Mouse (Mus musculus) frontal cortex, postnatal 36 days (tissue): ENCODE results near the gene Tubb5.

Experiments used
- DNase-seq, 2 experiments: peaks; one replicate each; pipeline ENCODE4 v3.0.0; 2022; ENCODE audit warnings: low spot score in 2 of 2

Gene Tubb5

DNA sequence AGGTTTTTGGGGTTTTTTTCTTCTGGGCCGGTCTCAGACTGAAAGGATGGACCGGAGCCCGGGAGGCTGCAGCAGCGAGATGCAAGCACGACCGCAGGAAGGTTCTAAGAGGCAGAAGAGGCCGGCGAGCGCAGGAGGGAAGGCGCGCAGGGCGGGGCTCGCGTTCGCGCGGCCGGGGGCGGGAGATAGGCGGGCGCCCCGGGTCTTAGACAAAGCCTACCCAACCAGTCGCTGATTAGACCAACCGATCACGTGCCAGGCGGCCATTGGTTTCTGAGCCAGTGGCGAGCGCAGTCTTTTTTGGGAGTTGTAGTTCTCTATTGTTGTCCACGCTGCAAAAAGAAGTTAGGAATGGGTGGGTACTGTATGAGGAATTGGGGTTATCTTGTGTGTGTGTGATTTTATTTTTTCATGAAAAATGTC is at the start of gene Tubb5:
Tubb5 (minus strand) TSS at position 185 of the 423 bp plus-strand sequence.
- DNase-seq: peak; percentile 96 to 98

DNA sequence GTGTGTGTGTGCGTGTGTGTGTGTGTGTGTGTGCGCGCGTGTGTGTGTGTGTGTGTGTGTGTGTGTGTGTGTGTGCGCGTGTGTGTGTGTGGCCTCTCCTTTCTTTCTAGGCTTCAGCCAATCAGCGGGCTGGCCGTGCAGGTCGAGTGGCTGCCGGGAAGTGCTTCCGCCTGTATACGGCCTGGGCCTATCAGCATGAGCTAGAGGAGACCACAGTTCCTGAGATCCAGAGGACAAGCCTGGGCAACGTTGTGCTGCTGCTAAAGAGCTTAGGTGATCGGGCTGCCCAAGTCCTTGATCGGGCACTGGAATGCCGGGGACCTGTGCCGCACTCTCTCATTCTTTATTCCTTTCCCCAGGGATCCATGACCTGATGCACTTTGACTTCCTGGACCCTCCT is 49.6 kb upstream of the Tubb5 start:
- no peak for DNase-seq

DNA sequence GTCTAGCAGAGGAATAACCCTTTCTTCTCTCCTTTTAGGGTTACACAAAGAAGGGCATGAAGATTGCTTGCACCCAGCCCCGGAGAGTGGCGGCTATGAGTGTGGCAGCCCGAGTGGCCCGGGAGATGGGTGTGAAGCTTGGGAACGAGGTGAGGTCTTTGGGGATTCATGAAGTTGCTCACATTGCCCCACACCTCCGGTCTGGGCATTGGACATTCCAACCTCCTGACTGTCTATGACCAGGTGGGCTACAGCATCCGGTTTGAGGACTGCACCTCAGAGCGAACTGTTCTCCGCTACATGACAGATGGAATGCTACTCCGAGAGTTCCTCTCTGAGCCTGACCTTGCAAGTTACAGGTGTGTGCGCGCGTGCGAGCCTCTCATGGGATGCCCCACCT is 45.7 kb upstream of the Tubb5 start:
- no peak for DNase-seq

DNA sequence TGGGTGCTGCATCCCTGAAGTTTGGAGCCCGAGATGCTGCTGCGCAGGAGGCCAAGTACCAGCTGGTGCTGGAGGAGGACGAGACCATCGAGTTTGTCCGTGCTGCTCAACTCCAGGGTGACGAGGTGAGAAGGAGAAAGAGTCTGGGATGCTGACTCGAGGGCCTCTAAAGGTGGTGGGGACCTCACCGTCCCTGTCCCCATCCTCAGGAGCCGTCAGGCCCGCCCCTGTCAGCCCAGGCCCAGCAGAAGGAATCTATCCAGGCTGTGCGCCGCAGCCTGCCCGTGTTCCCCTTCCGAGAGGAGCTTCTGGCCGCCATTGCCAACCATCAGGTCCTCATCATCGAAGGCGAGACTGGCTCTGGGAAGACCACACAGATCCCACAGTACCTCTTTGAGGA is 44.8 kb upstream of the Tubb5 start:
- DNase-seq: no peak

DNA sequence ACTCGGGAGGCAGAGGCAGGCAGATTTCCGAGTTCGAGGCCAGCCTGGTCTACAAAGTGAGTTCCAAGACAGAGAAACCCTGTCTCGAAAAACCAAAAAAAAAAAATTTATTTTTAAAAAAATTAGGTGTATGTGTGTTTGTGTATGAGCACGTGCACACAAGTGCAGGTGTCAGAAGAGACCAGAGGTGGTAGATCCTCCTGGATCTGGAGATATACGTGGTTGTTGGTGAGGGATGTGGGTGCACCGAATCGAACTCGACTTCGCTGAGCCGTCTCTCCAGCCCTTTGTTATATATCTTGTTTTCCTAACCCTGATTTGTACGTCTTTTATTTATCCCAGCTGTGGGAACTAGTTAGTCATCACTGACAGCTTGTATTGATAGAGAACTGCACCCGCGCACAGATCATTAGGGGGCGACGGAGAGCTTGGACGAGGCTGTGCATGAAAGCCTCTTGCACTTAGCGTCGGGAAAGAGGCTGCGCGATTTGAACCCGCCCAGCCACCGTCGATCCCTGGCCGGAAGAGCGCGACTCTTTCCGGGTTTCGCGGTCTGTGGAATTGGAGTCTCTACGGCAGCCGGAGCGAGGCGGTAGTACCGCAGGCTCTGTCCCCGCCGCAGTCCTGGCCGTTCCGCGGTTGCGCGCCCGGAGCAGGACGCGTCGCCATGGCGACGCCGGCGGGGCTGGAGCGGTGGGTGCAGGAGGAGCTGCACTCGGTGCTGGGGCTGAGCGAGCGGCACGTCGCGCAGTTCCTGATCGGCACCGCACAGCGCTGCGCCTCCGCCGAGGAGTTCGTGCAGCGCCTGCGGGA is 41.3 kb upstream of the Tubb5 start, which contains the start of gene Dhx16:
Dhx16 (plus strand) TSS at position 575 of the 813 bp plus-strand sequence.
- DNase-seq: peak; percentile 93 to 97

DNA sequence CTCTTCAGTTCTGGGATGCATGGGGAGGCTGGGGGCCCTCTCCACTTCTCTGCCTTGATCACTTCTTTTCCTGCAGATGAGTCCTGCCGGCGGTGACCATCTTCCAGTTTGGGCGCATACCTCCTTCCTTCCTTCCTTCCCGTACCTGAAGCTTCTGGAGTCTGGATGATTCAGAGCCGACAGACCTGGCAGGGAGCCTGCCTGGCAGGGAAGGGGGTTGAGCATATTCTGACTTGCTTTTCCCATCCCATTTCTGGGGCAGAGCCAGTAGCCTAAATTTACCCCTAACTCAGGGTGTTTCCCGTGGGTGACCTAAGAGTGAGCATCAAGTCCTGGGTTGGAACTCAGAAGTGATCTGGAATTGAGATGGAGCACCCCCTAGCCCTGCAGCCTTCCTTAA is 36.6 kb upstream of the Tubb5 start:
- peak; percentile 68 to 76 for DNase-seq

DNA sequence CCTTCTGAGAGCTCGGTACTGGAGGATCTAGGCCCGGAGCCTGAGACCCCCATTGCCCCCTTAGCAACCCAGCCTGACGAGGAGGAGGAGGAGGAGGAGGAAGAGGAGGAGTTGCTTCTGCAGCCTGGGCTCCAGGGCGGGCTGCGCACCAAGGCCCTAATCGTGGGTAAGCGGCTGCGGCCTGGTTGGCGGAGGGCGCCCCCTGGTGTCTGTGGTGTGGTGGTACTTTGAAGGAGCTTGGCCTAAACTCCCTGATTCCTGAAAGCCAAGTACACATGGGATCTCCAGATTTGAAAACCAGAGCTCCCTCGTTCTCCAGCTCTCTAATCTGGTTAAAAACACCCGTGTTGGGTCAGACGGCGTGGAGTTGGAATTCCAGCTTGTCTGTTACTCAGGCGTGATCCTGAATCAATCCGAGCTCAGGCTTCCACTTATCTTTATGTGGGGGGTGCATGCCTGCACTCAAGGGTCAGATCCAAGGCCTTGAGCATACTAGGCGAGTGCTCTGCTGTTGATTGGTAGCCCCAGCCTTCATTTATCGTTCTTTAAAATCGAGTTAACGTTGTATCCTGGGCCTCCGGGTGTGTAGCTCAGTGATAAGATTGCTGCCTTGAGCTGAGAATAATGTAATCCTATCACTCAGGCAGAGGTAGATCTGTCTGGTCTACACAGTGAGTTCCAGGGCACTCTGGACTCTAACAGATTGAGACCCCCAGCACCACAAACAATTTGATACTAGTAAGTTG is 35.8 kb upstream of the Tubb5 start:
- DNase-seq: peak; percentile 82 to 89

DNA sequence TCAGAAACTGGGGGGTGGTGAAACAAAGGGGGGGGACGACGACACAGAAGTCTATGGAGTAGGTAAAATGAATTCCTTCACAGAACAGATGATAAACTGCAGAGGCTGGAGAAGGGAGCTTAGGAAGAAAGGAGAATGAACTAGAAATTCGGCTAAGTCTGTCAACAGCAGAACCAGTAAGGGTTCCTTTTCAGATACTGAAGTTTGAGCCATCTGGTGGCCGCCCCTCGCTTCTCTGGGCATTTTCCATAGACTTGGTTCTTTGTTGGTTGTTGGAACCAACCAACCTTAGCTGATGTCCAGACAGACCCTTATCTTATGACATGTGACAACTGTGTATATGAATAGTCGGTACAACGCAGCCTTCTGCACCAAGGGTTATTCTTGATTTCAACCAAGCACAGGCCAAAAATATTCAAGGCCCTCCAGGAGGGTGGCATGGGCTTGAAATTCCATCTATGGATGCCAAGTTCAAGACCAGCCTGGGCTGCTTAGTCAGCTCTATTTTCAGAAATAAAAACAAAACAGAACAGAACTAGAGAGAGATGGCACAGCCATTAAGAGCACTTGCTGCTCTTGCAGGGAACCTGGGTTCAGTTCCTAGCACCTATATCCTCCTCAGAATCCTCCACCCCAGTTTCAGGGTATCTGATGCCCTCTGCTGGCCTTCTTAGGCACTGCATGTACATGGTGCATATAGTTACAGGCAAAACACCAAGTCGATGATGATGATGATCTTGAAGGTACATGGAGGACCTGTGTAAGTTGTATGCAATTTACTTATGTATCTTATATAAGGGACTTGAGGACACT is 33.0 kb upstream of the Tubb5 start:
- DNase-seq: no peak

DNA sequence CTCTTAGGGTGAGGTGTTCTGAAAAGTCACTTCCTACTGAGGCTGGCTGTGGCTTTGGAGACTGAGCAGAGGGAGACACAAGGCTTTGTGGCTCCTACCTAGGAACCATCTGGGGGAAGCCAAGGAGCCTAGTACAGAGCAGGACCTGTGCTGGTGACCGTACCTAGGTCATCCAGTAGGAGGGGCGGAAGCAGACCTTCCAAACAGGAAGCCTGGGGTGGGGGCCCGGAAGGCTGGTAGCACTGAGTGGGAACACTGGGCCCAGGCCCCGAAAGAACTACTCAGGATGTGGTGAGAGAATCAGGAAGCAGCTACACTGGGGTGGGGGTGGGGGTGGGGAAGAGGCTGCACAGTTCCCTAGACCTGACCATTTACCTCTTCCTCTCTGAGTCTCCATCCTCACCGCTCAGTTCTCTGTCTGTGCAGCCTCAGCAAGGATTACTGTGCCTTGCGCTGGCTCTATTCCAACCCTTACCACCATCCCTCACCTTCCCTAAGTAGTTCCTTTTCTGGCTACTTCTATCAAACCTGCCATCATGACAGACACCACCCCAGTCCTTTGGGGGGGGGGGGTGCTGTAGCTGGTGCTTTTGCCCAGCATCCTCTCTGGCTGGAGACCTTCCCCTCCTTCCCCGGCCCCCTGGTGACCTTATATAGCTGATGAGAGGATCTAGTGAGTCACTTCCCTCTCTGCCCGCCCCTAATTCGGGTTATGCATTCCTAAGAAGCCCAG is 32.2 kb upstream of the Tubb5 start:
- no peak for DNase-seq

DNA sequence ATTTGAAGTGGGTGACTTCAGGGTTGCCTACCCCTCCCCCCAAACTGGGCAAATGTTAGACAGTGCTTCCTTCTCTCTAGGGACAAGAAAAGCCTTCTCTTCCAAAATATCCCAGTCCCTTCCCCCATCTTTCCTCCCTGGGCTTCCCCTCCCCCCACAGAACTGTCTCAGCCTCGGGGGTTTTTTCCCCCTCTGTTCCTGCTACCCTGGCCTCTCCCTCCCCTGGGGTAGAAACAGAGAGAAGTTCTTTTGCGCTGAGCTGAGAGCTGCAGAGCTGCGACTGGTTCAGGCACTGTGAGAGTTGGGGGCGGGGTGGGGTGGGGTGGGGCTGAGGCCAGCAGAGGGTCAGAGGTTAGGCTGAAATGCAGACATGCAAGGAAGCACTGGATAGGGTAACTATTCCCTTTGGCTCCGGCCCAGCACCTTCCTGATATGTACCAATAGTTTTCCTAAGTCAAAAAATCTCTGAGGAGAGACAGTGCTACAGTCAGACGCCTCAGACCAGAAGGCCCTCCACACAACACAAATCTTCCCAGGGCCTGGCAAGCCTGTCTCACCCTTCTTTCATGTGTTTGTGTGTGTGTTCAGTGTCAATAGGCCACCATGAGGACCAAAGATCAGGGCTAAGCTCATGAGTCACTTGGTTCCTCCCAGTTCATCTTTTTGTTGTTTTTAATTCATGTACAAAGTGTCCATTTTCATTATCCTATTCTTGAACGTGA is 31.4 kb upstream of the Tubb5 start:
- no peak for DNase-seq

DNA sequence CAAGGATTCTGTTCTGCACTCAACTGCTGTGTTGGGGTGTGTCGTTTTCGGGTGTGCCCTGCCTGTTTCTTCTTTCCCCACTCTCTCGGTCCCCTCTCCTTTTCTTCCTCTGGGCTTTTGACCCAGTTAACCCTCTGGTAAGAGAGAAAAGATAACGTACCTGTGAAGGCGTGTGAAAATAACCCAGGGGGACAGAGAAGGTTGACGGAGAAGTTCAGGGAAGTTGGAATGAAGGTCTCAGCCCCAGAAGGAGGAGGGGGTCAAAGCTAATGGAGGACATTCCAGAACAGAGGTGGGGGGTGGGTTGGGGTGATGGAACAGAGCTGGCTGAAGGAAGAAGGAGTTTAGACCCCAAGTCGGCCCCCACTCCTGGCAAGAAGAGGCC is 30.8 kb upstream of the Tubb5 start:
- no peak for DNase-seq

DNA sequence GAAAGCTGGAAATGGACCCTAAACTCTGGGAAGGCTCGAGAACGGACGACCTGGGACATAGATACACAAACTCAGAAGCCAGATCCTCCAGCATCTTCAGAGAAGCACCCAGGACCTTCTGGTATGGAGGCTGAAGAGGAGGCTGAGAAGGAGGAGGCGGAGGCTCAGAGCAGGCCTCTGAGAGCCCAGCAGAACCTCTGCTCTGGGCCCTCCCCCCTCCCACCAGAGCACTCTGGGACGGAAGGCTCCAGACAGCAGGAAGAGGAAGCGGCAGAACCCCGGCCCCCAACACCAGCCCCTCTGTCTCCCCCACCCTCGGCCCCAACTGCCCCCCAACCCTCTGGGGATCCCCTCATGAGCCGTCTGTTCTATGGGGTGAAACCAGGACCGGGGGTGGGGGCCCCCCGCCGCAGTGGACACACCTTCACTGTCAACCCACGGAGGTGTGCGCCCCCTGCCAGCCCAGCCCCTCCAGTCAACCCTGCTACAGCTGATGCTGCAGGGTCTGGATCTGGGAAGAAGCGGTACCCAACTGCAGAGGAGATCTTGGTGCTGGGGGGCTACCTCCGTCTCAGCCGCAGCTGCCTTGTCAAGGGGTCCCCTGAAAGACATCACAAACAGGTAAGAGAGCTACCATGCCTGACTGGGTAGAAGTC is 30.2 kb upstream of the Tubb5 start:
- no peak for DNase-seq

DNA sequence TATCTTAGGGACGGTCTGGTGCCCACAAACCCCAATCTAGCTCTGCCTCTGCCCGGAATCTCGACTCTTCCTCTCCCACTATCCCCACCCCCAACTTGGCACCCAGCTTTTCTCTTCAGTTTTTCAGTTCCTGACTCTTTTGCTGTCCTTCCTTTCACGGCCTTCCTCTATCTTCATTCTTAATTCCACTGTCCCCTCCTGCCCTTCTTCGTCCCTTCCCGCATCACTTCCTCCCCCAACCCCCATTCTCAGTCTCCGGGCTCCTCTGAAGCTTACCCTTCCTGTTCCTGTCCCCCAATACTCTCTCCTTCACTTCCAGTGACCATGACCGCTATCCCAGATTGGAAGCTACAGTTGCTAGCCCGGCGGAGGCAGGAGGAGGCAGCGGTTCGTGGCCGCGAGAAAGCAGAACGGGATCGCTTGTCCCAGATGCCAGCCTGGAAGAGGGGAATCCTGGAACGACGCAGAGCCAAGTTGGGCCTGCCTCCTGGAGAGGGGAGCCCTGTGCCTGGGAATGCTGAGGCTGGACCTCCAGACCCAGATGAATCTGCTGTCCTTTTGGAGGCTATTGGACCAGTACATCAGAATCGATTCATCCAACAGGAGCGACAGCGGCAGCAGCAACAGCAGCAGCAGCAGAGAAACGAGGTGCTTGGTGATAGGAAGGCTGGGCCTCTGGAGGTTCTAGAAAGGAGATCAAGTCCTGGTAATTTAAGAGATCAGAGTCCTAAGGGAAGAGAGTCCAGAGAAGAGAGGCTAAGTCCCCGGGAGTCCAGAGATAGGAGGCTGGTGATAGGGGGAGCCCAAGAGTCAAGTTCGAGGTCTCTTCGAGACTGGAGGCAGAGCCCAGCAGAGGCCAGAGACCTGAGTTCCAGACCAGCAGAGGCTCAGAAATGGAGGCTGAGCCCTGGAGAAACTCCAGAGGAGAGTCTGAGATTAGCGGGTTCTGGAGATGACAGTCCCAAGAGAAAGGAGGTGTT is 29.1 kb upstream of the Tubb5 start:
- DNase-seq: no peak

DNA sequence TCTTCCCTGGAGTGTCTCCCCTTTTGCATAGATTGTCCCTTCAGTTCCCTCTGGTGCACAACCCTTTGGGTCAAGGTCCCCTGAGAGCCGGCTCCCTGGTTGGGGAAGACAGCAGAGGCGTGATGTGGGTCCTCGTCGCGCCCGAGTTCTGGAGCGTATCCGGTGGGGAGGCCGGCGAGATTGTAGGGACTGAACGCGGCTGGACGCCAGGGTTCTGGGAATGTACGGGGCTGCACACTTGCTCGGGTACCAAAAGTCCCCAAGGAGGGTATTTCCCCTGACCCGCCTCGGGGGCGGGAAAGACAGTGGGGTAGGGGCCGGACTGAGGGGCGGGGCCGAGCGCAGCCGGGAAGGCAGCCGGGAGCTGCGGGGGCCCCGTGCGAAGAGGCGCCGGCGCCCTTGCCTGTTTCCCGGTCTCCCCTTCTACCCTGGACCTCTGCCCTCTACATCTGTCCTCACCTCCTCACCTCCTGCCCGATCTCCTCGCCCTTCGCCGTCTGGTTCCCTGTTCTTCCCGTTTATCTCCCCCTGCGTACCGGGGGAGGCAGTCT is 28.2 kb upstream of the Tubb5 start:
- peak in 1 of 2 experiments; percentile 39 for DNase-seq

DNA sequence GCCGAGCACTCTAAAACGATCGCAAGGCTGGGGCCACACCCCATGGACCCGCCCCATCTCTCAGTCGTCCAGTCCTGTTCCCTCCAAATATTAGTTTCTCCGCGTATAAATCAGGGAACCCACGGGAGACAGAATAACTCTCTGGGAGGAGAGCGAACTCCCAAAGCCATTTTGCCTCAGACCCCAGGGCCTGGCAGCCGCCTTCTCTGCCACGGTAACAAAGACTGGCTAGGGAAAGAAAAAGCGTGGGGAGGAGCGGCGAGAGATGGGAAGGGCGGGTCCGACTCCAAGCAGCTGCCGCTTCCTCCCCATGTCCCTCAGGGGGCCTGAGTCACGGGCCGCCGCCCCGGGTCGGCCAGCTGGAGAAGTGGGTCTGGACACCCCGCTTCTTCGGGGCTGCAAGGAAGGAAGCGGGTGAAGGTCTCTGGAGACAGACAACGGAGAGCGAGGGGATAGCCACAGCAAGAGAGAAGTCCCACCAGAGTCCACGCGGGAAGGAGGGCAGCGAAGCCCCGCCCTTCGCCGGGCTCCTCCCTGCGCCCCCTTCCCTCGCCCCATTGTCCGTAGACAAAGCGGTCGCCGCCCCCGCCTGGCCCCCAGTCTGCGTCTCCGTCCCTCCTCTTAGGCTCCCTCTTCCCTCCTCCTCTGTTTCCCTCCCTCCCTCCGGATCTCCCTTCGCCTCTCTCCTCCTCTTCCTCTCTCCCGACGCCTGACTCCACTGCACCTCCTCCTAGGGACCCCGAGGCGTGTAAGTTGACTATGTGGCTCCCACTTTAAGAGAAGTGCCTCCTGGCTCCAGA is 27.6 kb upstream of the Tubb5 start, which contains the start of gene Ppp1r18:
Ppp1r18 (plus strand) TSS at position 113 of the 800 bp plus-strand sequence.
- DNase-seq: no peak

DNA sequence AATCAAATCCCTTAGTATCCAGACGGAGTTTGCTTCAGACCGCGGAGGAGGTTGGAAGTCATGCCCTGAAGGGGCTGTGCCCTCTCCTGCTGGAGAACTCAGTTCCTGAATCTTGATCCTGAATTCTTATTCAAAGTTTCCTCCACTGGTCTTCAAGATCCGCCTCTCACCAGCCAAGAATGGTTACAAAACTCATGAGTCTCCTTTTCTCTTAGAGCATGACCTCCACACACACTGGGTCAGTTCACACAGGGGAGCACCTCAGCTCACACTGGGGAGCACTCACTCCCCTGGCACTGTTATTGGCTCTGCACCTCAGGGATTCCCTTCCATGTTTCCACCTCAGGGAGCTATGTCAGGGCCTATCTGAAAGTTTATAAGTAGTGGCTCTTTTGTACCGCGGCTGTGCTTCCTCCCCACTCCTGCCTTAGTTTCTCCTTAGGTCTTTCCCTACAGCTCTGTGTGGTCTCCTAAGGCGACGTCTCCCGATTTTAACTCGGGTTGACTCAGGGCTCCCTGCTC is 26.8 kb upstream of the Tubb5 start:
- DNase-seq: no peak

DNA sequence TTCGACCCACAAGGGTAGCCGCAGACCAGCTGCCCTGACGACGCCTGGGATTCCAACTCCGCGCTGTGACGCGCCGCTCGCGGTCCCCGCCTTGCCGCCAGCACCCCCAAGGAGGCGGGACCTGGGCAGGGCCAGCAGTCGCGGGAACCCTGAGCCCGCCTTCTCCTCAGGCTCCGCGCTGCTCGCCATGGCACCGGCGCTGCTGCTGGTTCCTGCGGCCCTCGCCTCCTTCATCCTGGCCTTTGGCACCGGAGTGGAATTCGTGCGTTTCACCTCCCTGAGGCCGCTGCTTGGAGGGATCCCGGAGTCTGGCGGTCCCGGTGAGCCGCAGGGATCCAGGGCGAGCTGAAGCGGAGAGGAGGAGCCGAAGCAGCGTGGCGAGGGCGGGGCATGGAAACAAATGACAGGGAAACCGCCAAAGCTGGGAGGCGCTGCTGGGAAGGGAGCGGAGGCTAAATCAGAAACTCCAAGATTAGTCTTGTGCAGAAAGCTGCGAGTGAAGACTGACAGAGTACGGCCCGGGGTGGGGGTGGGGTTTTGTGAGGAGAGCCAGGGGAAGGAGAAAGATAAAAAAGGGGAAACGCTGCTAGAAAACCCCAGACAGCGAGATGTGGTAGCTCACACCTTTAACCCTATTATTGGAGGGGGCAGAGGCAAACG is 23.2 kb upstream of the Tubb5 start, which contains the start of gene Nrm:
Nrm (plus strand) TSS at position 121 of the 660 bp plus-strand sequence.
- DNase-seq: peak; percentile 92
